32 mouse cellular contexts compared by ENCODE assay signal in genomic region chr11:111074131-111074530, GRCm38 (mm10). TPM values are rescaled to one million over a fixed set of nuclear protein-coding genes. Genes with fewer than 3 reads are reported as not detected.
DNase-seq lines count a peak whose midpoint lies in the region; ATAC-seq and TF ChIP-seq lines count a peak whose summit lies in the region.
"Had no signal": no experiment of that assay in that cellular context is flagged by ENCODE, and none has a peak within 500 bp of the region (broad histone marks: within the 10 kb centered on the region; RNA-seq: fewer than 3 reads in every experiment).

No protein-coding gene starts in this region.

- H3K27ac ChIP-seq in forebrain, postnatal 0 days (ENCODE audit: low read depth, low read length), result no peak overlapping the region
- no peak overlapping the region for H3K27ac ChIP-seq in forebrain, embryonic 10.5 days
- peak overlapping the region; percentile 33 for H3K27ac ChIP-seq in left cerebral cortex, adult 2 months
- H3K27ac ChIP-seq: embryonic facial prominence, embryonic 10.5 days; embryonic facial prominence, embryonic 13.5 days; forebrain, embryonic 13.5 days; heart, embryonic 15.5 days; hindbrain, embryonic 14.5 days; hindbrain, postnatal 0 days had no signal

- peak; percentile 61 for DNase-seq in adrenal gland, adult 2 months
- DNase-seq in adrenal gland, postnatal 14 days, result no peak
- DNase-seq in forebrain, postnatal 0 days, result no peak
- no peak for DNase-seq in forebrain, embryonic 10.5 days (ENCODE audit: extremely low spot score, low spot score)
- peak; percentile 13 for DNase-seq in gastrocnemius, postnatal 25 days
- DNase-seq in gastrocnemius, postnatal 14 days, result no peak
- DNase-seq in left cerebral cortex, adult 2 months (ENCODE audit: extremely low spot score in 1 of 2, low spot score in 2 of 2), result no peak
- DNase-seq in left cerebral cortex, adult 8-10 months (ENCODE audit: low spot score in 2 of 2), result no peak
- DNase-seq: adrenal gland, adult 8-10 months; B cell, adult 2 months; cerebellum, adult 9-11 months; cerebellum, postnatal 36 days; embryo, embryonic 11 days; heart, adult 11 months; heart, postnatal 14 days; heart, postnatal 4 days; kidney, adult 18-20 months; kidney, adult 9 months had no signal

- no peaks in the 10 kb centered on the region for H3K27me3 ChIP-seq in forebrain, postnatal 0 days (ENCODE audit: insufficient read depth, low read length)
- no peaks in the 10 kb centered on the region for H3K27me3 ChIP-seq in forebrain, embryonic 10.5 days (ENCODE audit: poor library complexity, severe bottlenecking)
- H3K27me3 ChIP-seq: CH12.LX; embryonic facial prominence, embryonic 13.5 days; forebrain, embryonic 13.5 days; heart, embryonic 15.5 days; Patski had no signal

- H3K9me3 ChIP-seq in forebrain, postnatal 0 days (ENCODE audit: low read length), result no peaks in the 10 kb centered on the region
- no peaks in the 10 kb centered on the region for H3K9me3 ChIP-seq in forebrain, embryonic 10.5 days
- H3K9me3 ChIP-seq: embryonic facial prominence, embryonic 10.5 days; embryonic facial prominence, embryonic 13.5 days; forebrain, embryonic 13.5 days; heart, embryonic 15.5 days had no signal

- no peaks in the 10 kb centered on the region for H3K36me3 ChIP-seq in forebrain, postnatal 0 days (ENCODE audit: insufficient read depth)
- H3K36me3 ChIP-seq in forebrain, embryonic 10.5 days (replicated peaks), result peaks cover 15% of the 10 kb centered on the region
- H3K36me3 ChIP-seq: G1E had no signal

- no peaks in the 10 kb centered on the region for H3K4me1 ChIP-seq in forebrain, postnatal 0 days (ENCODE audit: insufficient read depth)
- peaks cover 12% of the 10 kb centered on the region for H3K4me1 ChIP-seq in forebrain, embryonic 10.5 days
- H3K4me1 ChIP-seq: embryonic facial prominence, embryonic 10.5 days had no signal

- no peak for ATAC-seq in forebrain, postnatal 0 days
- ATAC-seq: forebrain, embryonic 13.5 days; forebrain, embryonic 16.5 days; hindbrain, postnatal 0 days; inflammation-experienced regulatory T-cells, adult 6 months; intestine, embryonic 16.5 days; Patski had no signal

- H3K4me2 ChIP-seq in forebrain, postnatal 0 days (ENCODE audit: low read depth), result peak overlapping the region; percentile 17; the same call in 1 of the 2 replicates
- H3K4me2 ChIP-seq: embryonic facial prominence, embryonic 13.5 days; forebrain, embryonic 13.5 days; heart, embryonic 11.5 days; heart, embryonic 15.5 days; hindbrain, embryonic 14.5 days had no signal

- no peak for TF ChIP-seq CTCF in forebrain, postnatal 0 days (IDR thresholded peaks at IDR 0.05; ENCODE audit: low read depth)
- TF ChIP-seq CTCF in left cerebral cortex, adult 2 months (IDR thresholded peaks at IDR 0.05), result no peak

- intact Hi-C loops in gastrocnemius, postnatal 14 days (cut with DNase I; ENCODE audit: low total_unique reads), result no loop called here
- intact Hi-C loops in left cerebral cortex, adult 2 months (cut with DNase I), result no loop called here

- no peak overlapping the region for H3K4me3 ChIP-seq in forebrain, postnatal 0 days (ENCODE audit: low read depth, low read length)
- H3K4me3 ChIP-seq in forebrain, embryonic 10.5 days, result no peak overlapping the region
- no peak overlapping the region for H3K4me3 ChIP-seq in left cerebral cortex, adult 2 months
- H3K4me3 ChIP-seq: embryonic facial prominence, embryonic 10.5 days; embryonic facial prominence, embryonic 13.5 days; erythroblast, embryonic 14.5 days; forebrain, embryonic 13.5 days; heart, embryonic 15.5 days had no signal

- no peak overlapping the region for H3K9ac ChIP-seq in forebrain, postnatal 0 days
- H3K9ac ChIP-seq: embryonic facial prominence, embryonic 13.5 days; forebrain, embryonic 13.5 days; heart, embryonic 15.5 days; hindbrain, embryonic 14.5 days had no signal

RNA-seq across cellular contexts. Expression of gene Kcnj2, which starts 8.2 kb away (rescaled TPM):
- 10 to 100 TPM in 1 of 2 experiments, 1 to 10 TPM in 1; 9.9 to 10.7 TPM for total RNA-seq in adrenal gland, adult 2 months (2021)
- 0.44 and 0.64 TPM in 2 replicates for polyA plus RNA-seq in adrenal gland, adult 2 months (2012; rRNA removed)
- total RNA-seq in adrenal gland, postnatal 14 days (2021), result 7.5 and 7.8 TPM in 2 replicates
- total RNA-seq in forebrain, postnatal 0 days (2014; rRNA removed), result 10.1 and 11.7 TPM in 2 replicates
- polyA plus RNA-seq in forebrain, postnatal 0 days (2015; fragmentation: Nextera tagmentation; extraction: Ambion mirVana), result 0.53 and 0.97 TPM in 2 replicates
- 1.1 and 1.3 TPM in 2 replicates for polyA plus RNA-seq in forebrain, embryonic 10.5 days (2016; fragmentation: Nextera tagmentation; extraction: Ambion mirVana)
- total RNA-seq in gastrocnemius, postnatal 25 days (2021), result 10 to 100 TPM; 31.9 to 51.3 TPM
- 10 to 100 TPM; 31.6 to 32.4 TPM for total RNA-seq in gastrocnemius, postnatal 14 days (2021)
- total RNA-seq in left cerebral cortex, adult 2 months (2021), result 10 to 100 TPM; 18.2 to 19.2 TPM
- 10 to 100 TPM; 21.0 to 27.2 (median 23.8) TPM for total RNA-seq in left cerebral cortex, adult 8-10 months (2022)
- polyA plus RNA-seq: erythroblast, embryonic 14.5 days; G1E; inflammation-experienced regulatory T-cells, adult 6 months had no signal

Comparison
In these comparisons a context has a peak if more than half of its experiments do, and no peak if none do; other contexts are left out.
1. DNase-seq: peak in adrenal gland, adult 2 months (single experiment) and gastrocnemius, postnatal 25 days (single experiment); none in adrenal gland, postnatal 14 days (single experiment), forebrain, postnatal 0 days (single experiment), forebrain, embryonic 10.5 days (single experiment), gastrocnemius, postnatal 14 days (single experiment), left cerebral cortex, adult 2 months (0 of 2) and left cerebral cortex, adult 8-10 months (0 of 2).